Mouse (Mus musculus): Measurements from ENCODE around the gene Zp3r. TPM values are rescaled to one million over a fixed set of nuclear protein-coding genes. Genes with fewer than 3 reads are reported as not detected.
"Not testable (repeated sequence)": the region's sequence is repeated elsewhere in the genome, so short reads cannot be mapped to it uniquely, and the experiment has no call there.

The Zp3r gene
- total RNA-seq (2015; ENCODE audit: low replicate concordance) (not detected in 2 replicates), total RNA-seq (2017; ENCODE audit: low replicate concordance) (not detected in 2 replicates)

DNA sequence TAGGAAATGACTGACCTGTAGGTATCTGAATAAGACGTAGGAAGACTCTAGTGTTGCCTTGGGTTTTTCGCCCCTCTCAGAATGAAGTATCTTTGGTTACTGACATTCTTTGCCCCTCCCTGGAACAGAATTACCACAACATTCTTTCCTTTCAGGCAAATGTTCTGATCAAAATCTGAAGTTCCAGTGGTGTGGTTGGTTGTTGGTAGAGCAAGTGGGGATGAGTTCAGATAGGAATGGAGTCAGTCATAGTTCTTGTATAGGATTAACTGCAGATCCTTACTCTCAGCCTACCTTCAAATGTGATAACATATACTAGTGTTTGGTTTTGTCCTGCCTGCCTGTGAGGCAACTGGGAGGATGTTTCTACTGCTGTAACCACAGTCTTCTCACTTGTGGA, at the start of gene Zp3r:
Gene Zp3r, minus strand, starts transcription at position 101 of the 400 bp plus-strand sequence.
- ATAC-seq (replicated peaks; ENCODE audit: low FRiP score, poor library complexity, severe bottlenecking) = no peak

- no peak for ATAC-seq (replicated peaks; ENCODE audit: low FRiP score, poor library complexity, severe bottlenecking)
Observed at GRCm38 (mm10) chr1:130678551-130678950, 49.1 kb upstream of the Zp3r start.

DNA sequence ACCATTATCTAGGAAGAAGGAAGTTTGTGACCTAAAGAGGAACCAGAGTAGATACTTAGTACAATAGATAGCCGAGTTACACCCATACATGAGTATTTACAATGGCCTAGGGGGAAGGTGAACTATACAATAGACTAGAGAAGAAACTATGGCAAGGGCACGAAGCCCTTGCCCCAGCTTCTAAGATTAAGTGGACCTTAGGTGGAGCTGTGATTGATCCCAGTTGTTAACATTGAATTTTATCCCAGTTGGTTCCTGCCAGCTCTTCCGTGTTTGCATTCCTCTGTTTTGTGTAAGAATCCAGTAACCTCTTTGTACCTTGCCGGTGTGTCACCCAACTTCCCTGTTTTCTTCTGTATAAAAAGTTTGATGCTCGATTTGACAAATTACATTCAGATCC, 34.2 kb upstream of the Zp3r start:
- ATAC-seq (replicated peaks; ENCODE audit: low FRiP score, poor library complexity, severe bottlenecking) = not testable (repeated sequence)

GRCm38 (mm10) chr1:130661454-130661853, 32.0 kb upstream of the Zp3r start, which contains the start of gene C4bp:
C4bp (minus strand) TSS chr1:130661632.
- no peak for ATAC-seq (replicated peaks; ENCODE audit: low FRiP score, poor library complexity, severe bottlenecking)

DNA sequence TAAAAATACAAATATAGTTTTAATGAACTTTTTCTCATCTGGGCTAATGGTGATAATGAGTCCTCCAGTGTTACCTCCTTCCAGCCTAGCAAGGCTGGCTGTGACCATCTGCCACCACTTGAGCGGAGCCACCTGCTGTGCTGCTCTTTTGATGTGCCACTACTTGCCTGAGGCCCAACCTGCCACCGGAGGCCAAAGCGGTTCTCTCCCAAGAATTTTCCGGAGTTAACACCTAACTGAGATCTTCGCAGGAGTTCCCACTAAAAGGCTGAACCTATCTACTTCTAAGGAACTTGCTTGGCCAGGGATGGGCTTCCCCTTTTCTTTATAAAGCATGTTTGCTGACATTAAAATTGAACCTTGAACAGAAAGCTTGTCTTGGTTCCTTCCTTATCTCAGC, 30.2 kb upstream of the Zp3r start:
- not testable (repeated sequence) for ATAC-seq (replicated peaks; ENCODE audit: low FRiP score, poor library complexity, severe bottlenecking)

- no peak for ATAC-seq (replicated peaks; ENCODE audit: low FRiP score, poor library complexity, severe bottlenecking)
Observed at GRCm38 (mm10) chr1:130644103-130644502, 14.7 kb upstream of the Zp3r start.

DNA sequence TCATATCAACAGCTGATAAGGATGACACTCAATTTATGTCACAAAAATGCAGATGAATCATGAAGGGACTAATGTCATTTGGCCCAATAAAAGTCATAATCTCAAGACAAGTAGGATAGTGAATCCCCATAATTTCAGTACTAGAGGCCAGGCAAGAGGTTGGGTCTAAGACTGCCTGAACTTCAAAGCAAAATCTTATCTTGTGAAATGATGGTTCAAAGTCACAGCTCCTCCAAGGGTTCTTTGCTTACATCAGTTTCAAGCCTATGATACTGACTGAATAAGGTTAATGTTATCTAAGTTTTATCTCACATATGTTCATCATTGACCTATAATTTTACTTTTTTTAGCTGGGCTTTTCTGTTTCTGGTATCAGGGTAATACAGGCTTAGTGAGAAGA, 11.5 kb upstream of the Zp3r start:
- no peak for ATAC-seq (replicated peaks; ENCODE audit: low FRiP score, poor library complexity, severe bottlenecking)

GRCm38 (mm10) chr1:130633761-130634410, 4.5 kb upstream of the Zp3r start:
- peak; percentile 79 for ATAC-seq (replicated peaks; ENCODE audit: low FRiP score, poor library complexity, severe bottlenecking)

GRCm38 (mm10) chr1:130633316-130633715, 3.9 kb upstream of the Zp3r start:
- ATAC-seq (replicated peaks; ENCODE audit: low FRiP score, poor library complexity, severe bottlenecking) = no peak

DNA sequence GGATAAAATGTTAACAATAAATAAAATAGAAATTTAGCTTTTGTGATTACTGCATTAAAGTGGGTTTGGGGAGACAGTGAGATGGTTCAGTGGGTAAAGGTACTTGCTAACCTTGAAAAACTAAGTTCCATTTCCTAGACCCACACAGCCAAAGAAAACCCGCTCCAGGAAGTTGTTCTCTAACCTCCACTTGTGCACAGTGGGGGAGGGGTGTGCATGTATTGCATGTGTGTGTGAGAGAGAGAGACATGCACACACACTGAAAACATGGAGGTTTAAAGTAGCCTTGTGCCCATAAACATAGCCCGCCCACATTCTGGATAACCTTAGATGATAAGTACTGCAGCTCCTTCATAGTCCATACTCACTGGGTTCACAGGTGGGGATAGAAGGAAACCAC, 33.1 kb downstream of the Zp3r start:
- ATAC-seq (replicated peaks; ENCODE audit: low FRiP score, poor library complexity, severe bottlenecking) = no peak

GRCm38 (mm10) chr1:130588659-130589058, 40.8 kb downstream of the Zp3r start:
- no peak for ATAC-seq (replicated peaks; ENCODE audit: low FRiP score, poor library complexity, severe bottlenecking)

- no peak for ATAC-seq (replicated peaks; ENCODE audit: low FRiP score, poor library complexity, severe bottlenecking)
Observed at GRCm38 (mm10) chr1:130576389-130576788, 53.0 kb downstream of the Zp3r start.

GRCm38 (mm10) chr1:130575962-130576361, 53.5 kb downstream of the Zp3r start:
- ATAC-seq (replicated peaks; ENCODE audit: low FRiP score, poor library complexity, severe bottlenecking) = no peak

GRCm38 (mm10) chr1:130551407-130552249, 77.8 kb downstream of the Zp3r start:
- ATAC-seq (replicated peaks; ENCODE audit: low FRiP score, poor library complexity, severe bottlenecking) = no peak

DNA sequence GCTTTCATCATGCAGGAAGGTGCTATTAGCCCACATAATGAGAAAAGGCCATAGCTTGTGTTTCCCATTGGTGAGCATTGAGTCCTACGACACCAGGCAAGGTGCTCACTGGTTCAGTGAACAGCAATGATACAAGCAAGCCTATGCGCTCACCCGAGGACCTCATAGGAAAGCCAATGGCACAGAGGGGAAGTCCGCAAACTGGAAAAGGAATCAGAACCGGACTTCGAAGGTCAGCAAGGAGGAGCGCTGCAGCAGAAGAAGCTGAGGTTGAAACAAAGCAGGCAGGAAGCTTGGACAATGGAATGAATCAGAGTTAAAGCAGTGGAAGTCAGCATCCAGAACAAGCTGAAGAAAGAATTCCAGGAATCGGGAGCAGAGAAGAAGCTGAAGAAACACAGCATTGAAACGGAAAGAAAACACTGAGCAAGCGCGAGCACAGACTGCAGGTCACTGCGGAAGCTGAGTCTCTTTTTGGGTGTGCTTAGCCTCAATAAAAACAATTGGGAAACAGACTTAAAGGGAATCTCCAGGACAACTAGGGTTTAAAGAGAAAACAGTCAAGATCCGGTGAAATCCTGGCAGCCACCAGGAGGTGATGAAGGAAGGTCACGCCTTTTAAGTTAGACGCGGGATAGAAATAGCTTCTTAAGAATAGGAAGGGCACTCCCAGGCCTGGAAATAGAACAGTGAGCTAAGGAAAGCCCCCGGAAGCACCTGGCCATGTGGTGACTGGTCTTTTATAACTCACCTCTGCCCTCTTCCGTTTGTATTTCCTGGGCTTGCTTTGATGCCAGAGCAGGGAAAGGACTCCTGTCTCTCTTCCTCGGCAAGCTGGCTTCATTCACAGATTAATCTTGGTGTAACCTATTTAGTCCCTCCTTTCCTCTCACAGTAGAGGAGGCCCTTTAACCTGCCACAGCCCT, 78.9 kb downstream of the Zp3r start:
- ATAC-seq (replicated peaks; ENCODE audit: low FRiP score, poor library complexity, severe bottlenecking) = no peak

GRCm38 (mm10) chr1:130549698-130550097, 79.7 kb downstream of the Zp3r start:
- no peak for ATAC-seq (replicated peaks; ENCODE audit: low FRiP score, poor library complexity, severe bottlenecking)

DNA sequence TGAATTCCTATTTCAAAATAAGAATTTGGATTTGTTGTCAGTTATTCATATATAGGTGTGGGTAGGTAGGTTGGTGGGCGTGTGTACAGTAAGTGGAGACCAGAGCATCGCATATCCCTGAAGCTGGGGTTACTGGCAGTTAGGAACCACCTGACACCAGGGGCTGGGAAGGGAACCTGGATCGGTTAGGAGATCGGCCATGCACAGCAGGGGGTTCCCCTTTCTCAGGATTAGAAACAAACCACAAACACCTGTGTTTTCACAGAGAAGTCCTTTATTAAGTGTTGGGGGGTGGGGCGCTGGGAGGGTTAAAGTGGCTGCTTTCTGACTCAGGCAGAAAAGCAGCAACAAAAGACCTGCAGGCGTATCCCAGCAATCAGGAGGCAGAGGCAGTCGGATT, 80.3 kb downstream of the Zp3r start:
- ATAC-seq (replicated peaks; ENCODE audit: low FRiP score, poor library complexity, severe bottlenecking) = no peak

GRCm38 (mm10) chr1:130547674-130548429, 81.6 kb downstream of the Zp3r start:
- ATAC-seq (replicated peaks; ENCODE audit: low FRiP score, poor library complexity, severe bottlenecking) = no peak

Data from erythroid progenitor cell, adult 5-6 weeks (primary cell).